Mouse (Mus musculus) neural tube, embryonic 13.5 days (tissue): ENCODE results near the gene Tmc5. TPM values are rescaled to one million over a fixed set of nuclear protein-coding genes. Genes with fewer than 3 reads are reported as not detected.

Source experiments
- ATAC-seq: fragments of 200-750 bp; cut with Nextera tagmentation; 2 replicates; pipeline ENCODE4 v1.8.0; 2017; ENCODE audit warnings: low read depth, mild to moderate bottlenecking, moderate TSS enrichment, moderate library complexity
- H3K27ac ChIP-seq: fragments of 300-500 bp; sonication (generic); replicated peaks from 2 replicates; pipeline ENCODE4 v1.5.1; 2015; ENCODE audit warnings: moderate library complexity, mild to moderate bottlenecking, inconsistent platforms
- H3K27me3 ChIP-seq: fragments of 300-500 bp; sonication (generic); 2 replicates; pipeline ENCODE4 v1.6.1; 2015; ENCODE audit warnings: mild to moderate bottlenecking, inconsistent platforms
- H3K36me3 ChIP-seq: fragments of 300-500 bp; sonication (generic); 2 replicates; pipeline ENCODE4 v1.6.1; 2015; ENCODE audit warnings: mild to moderate bottlenecking, inconsistent platforms
- H3K4me1 ChIP-seq: fragments of 300-500 bp; sonication (generic); replicated peaks from 2 replicates; pipeline ENCODE4 v1.6.1; 2015; ENCODE audit warnings: inconsistent platforms
- H3K4me2 ChIP-seq: fragments of 300-500 bp; sonication (generic); 2 replicates; pipeline ENCODE4 v1.6.1; 2015; ENCODE audit warnings: inconsistent platforms, mild to moderate bottlenecking, moderate library complexity
- H3K4me3 ChIP-seq: fragments of 300-500 bp; sonication (generic); 2 replicates; pipeline ENCODE4 v1.5.1; 2015; ENCODE audit warnings: mild to moderate bottlenecking, inconsistent platforms
- H3K9ac ChIP-seq: fragments of 300-500 bp; sonication (generic); 2 replicates; pipeline ENCODE4 v1.6.1; 2015; ENCODE audit warnings: moderate library complexity, mild to moderate bottlenecking, inconsistent platforms
- H3K9me3 ChIP-seq: fragments of 300-500 bp; sonication (generic); 2 replicates; pipeline ENCODE4 v1.6.1; 2016; ENCODE audit warnings: inconsistent platforms
- WGBS: fragments of 180-500 bp; shearing (Covaris S2); methylation state at CpG from one replicate; pipeline ENCODE4 v1.1.7; 2015; 5-methylcytosine and 5-hydroxymethylcytosine counted together
- polyA plus RNA-seq: library from polyadenylated mRNA; unstranded; fragments of >200 nt; fragmentation: Nextera tagmentation; extraction: Ambion mirVana; gene quantifications from 2 replicates; pipeline ENCODE4 v1.2.1, GENCODE M21; 2015

Gene Tmc5
- polyA plus RNA-seq, 1 experiment from 2014 or later: 0.18 TPM

- H3K4me3 ChIP-seq: peak overlapping the region; percentile 89
- peak overlapping the region; percentile 94 for H3K27ac ChIP-seq
- H3K36me3 ChIP-seq: peaks cover 9% of the 10 kb centered on the region
- WGBS: 75% methylated on average over 9 of the region's 9 CpGs
- no peaks in the 10 kb centered on the region for H3K27me3 ChIP-seq
- peak overlapping the region; percentile 64 for H3K4me2 ChIP-seq
- peaks cover 36% of the 10 kb centered on the region for H3K4me1 ChIP-seq
- no peak for ATAC-seq
- no peaks in the 10 kb centered on the region for H3K9me3 ChIP-seq
- peak overlapping the region; percentile 94 for H3K9ac ChIP-seq
Measured at GRCm38 (mm10) chr7:118704001-118704850, 107.1 kb downstream of the Tmc5 start.

- peak within 1 kb of the TSS; percentile 64 for H3K4me2 ChIP-seq
- peak within 1 kb of the TSS; percentile 89 for H3K4me3 ChIP-seq
- WGBS: under 1% methylated on average over 44 of the region's 66 CpGs
- H3K4me1 ChIP-seq: peaks cover 29% of the 10 kb centered on the region
- H3K27me3 ChIP-seq: no peaks in the 10 kb centered on the region
- ATAC-seq: peak; percentile 94
- peaks cover 9% of the 10 kb centered on the region for H3K36me3 ChIP-seq
- peak within 1 kb of the TSS; percentile 94 for H3K27ac ChIP-seq
- H3K9ac ChIP-seq: peak within 1 kb of the TSS; percentile 94
- no peaks in the 10 kb centered on the region for H3K9me3 ChIP-seq
Measured at GRCm38 (mm10) chr7:118705101-118705961, 108.2 kb downstream of the Tmc5 start, which contains the start of gene Gde1. Gene Gde1, minus strand, starts transcription at chr7:118705778.

DNA sequence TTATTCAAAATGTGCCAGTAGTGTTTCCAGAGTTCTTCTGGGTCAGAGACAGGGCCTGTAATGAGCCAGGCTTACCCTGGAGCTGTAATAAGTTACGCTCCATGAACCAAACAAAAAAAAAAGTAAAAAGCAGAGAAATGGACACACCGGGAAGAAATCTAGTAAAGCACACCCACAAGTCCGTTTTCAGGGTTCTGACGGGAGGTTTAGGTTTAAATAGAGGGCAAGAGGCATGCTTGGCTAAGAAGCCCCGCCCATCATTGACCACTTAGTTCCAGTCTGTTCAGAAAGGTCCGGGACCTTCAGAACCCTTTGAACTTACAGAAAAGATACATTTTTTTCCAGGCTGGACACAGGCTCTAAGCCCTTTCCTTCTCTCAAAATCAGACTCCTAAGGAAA lies 109.0 kb downstream of the Tmc5 start:
- H3K9me3 ChIP-seq: no peaks in the 10 kb centered on the region
- peak overlapping the region; percentile 94 for H3K27ac ChIP-seq
- peaks cover 9% of the 10 kb centered on the region for H3K36me3 ChIP-seq
- H3K9ac ChIP-seq: 0 out of 2 replicates have a peak overlapping the region, but pooled peaks have one; percentile 94
- 38% methylated on average over 6 of the region's 6 CpGs for WGBS
- ATAC-seq: no peak
- peak overlapping the region; percentile 64 for H3K4me2 ChIP-seq
- H3K4me1 ChIP-seq: peaks cover 29% of the 10 kb centered on the region
- H3K27me3 ChIP-seq: no peaks in the 10 kb centered on the region
- peak overlapping the region; percentile 89 for H3K4me3 ChIP-seq

DNA sequence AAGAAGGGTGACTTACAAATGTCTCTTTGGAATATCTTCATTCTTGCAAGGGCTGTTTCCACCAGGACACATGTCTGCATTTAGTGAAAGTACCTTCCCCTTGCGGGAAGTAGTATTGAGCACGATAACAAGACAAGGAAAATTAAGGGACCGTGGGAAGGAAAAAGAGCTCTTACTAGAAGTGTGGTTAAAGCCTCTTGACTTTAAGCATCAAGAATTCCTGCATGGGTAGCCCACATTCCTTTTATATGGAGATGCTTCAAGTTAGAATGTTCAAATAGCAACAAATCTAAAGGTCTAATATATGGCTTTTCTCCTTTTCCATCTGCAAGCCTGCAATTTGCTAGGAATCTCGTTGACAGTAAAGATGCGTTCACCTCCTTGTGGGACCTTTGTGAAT lies 109.4 kb downstream of the Tmc5 start:
- no peak overlapping the region for H3K4me2 ChIP-seq
- WGBS: 88% methylated on average over 5 of the region's 5 CpGs

DNA sequence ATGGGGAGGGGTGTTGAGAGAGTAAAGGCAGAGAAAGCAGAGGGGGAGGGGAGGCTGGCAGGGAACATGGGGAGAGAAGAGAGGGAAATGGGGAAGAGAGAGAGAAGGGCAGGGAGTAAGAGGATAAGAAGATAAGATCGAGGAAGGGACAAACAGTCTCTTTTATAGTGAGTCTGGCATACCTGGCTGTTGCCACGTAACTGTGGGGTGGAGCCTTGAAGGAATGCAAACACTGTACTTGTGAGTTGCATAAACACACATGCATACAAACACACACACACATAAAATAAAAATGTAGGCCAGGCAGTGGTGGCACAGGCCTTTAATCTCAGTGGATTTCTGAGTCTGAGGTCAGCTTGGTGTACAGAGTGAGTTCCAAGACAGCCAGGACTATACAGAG lies 110.1 kb downstream of the Tmc5 start:
- no peak for ATAC-seq
- no peak overlapping the region for H3K4me3 ChIP-seq
- H3K4me1 ChIP-seq: peaks cover 29% of the 10 kb centered on the region
- H3K9ac ChIP-seq: no peak overlapping the region
- H3K4me2 ChIP-seq: no peak overlapping the region
- H3K27me3 ChIP-seq: no peaks in the 10 kb centered on the region
- WGBS: 90% methylated on average over 2 of the region's 2 CpGs
- no peaks in the 10 kb centered on the region for H3K9me3 ChIP-seq
- H3K36me3 ChIP-seq: peaks cover 2% of the 10 kb centered on the region; the same call in 1 of the 2 replicates
- H3K27ac ChIP-seq: no peak overlapping the region

More for the DNA sequence above, 109.4 kb downstream of the Tmc5 start:
- Histone ChIP-seq H3K9ac (no peak overlapping the region), H3K4me1 (peaks cover 29% of the 10 kb centered on the region), H3K9me3 (no peaks in the 10 kb centered on the region), H3K27me3 (no peaks in the 10 kb centered on the region), H3K27ac (no peak overlapping the region), H3K36me3 (peaks cover 9% of the 10 kb centered on the region), H3K4me3 (no peak overlapping the region)
- no peak for ATAC-seq

- peaks cover 29% of the 10 kb centered on the region for H3K4me1 ChIP-seq
- ATAC-seq: no peak
- no peak overlapping the region for H3K9ac ChIP-seq
- 90% methylated on average over 4 of the region's 4 CpGs for WGBS
- H3K27me3 ChIP-seq: no peaks in the 10 kb centered on the region
- no peak overlapping the region for H3K4me2 ChIP-seq
- no peak overlapping the region for H3K27ac ChIP-seq
- H3K36me3 ChIP-seq: no peaks in the 10 kb centered on the region
- no peak overlapping the region for H3K4me3 ChIP-seq
- H3K9me3 ChIP-seq: no peaks in the 10 kb centered on the region
Measured at GRCm38 (mm10) chr7:118708002-118708401, 110.9 kb downstream of the Tmc5 start.

DNA sequence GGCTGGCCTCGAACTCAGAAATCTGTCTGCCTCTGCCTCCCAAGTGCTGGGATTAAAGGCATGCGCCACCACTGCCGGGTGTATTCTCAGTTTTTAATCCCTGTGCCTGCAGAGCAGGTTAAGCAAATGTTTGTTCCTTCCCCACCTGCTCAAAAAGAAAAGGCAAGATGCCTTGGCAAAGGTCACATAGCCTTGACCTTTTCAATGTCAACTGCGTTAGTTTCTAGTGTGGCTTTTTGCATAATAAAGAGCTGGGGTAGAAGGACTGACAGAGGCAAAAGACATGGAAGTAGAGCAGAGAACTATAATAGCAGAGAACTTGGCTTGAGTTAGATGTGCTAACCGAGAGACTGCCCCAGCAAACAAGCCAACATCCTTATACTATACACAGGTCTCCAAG lies 113.7 kb downstream of the Tmc5 start:
- Histone ChIP-seq H3K4me1 (peaks cover 19% of the 10 kb centered on the region), H3K27me3 (no peaks in the 10 kb centered on the region), H3K4me2 (no peak overlapping the region), H3K9ac (no peak overlapping the region), H3K9me3 (no peaks in the 10 kb centered on the region), H3K27ac (no peak overlapping the region), H3K4me3 (no peak overlapping the region), H3K36me3 (peaks cover 5% of the 10 kb centered on the region; the same call in 1 of the 2 replicates)
- 68% methylated on average over 5 of the region's 5 CpGs for WGBS
- no peak for ATAC-seq

DNA sequence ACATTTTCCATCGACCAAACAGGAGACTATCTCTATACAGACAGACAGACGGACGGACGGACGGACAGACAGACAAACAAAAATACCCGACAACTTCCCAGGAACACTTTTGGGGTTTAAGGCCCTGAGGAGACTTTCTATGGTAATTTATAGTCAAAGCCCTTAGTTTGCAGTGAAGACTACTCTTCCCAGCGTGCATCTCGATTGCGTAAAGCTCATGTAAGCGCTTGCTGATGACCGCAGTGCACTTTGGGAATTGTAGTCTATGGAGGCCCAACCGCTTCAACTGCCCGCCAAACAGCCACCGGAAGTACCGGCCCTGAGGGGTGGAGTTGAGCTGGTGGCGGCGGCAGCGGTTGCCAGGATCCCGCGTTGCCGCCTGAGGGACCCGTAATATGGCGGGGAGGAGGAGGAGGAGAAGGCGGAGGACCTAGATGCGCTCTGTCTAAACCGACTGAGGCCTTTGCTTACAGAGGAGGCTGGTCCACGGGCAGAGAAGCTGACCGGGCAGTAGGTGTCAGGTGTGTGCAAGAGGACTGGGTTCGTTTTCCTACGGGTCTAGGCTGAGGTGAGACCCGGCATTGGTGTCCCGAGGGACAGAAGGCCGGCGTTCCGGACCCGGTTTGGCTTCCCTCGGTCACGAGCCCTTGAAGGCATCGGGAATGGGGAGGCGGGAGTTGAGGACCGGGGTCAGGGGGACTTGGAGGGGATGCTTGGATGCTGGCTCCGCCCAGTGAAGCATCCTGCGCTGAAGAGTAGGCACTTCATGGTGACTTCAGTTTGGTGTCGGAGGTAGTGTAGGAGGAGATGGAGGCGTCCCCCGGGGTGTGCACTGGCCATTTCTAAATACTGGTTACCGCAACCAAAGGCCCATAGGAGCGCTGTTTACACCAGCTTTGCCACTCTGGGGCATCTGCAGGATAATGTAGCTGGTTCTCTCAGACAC lies 115.4 kb downstream of the Tmc5 start, which contains the start of gene Ccp110:
Gene Ccp110, plus strand, starts transcription at position 325 of the 946 bp plus-strand sequence.
- Histone ChIP-seq H3K27me3 (no peaks in the 10 kb centered on the region), H3K27ac (peak within 1 kb of the TSS; percentile 87), H3K9me3 (no peaks in the 10 kb centered on the region), H3K4me3 (peak within 1 kb of the TSS; percentile 93), H3K4me2 (peak within 1 kb of the TSS; percentile 63), H3K9ac (peak within 1 kb of the TSS; percentile 86), H3K4me1 (peaks cover 13% of the 10 kb centered on the region), H3K36me3 (peaks cover 9% of the 10 kb centered on the region)
- WGBS: 1% methylated on average over 48 of the region's 48 CpGs
- peak; percentile 97 for ATAC-seq

GRCm38 (mm10) chr7:118714873-118715272 lies 117.8 kb downstream of the Tmc5 start:
- no peaks in the 10 kb centered on the region for H3K9me3 ChIP-seq
- no peak overlapping the region for H3K9ac ChIP-seq
- peaks cover 28% of the 10 kb centered on the region for H3K36me3 ChIP-seq
- no peaks in the 10 kb centered on the region for H3K27me3 ChIP-seq
- no peak for ATAC-seq
- no peak overlapping the region for H3K27ac ChIP-seq
- H3K4me3 ChIP-seq: no peak overlapping the region
- 92% methylated on average over 1 of the region's 1 CpGs for WGBS
- H3K4me1 ChIP-seq: peaks cover 13% of the 10 kb centered on the region
- H3K4me2 ChIP-seq: no peak overlapping the region

DNA sequence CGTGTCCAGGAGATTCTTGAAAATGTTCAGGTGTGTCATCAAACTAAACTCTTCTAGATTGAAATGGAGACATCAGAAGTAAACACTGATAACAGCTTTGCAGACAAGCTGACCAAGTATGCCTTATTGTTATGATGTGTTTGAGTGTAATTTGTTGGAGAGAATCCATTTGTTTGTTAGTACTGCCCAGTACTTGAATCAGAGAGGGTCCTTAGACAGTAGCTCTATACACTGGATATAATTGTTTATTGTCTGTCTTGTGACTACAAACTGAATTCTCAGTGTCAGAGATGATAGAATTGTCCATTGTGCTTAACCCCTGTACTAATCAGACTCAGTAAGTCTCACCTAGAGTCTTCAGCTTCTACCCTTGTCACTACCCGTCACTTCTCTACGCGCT lies 121.0 kb downstream of the Tmc5 start:
- Histone ChIP-seq H3K4me2 (no peak overlapping the region), H3K27me3 (no peaks in the 10 kb centered on the region), H3K9me3 (no peaks in the 10 kb centered on the region), H3K27ac (no peak overlapping the region), H3K36me3 (peaks cover 55% of the 10 kb centered on the region), H3K4me1 (peaks cover 10% of the 10 kb centered on the region), H3K9ac (no peak overlapping the region), H3K4me3 (no peak overlapping the region)
- WGBS: 93% methylated on average over 4 of the region's 4 CpGs
- ATAC-seq: no peak

GRCm38 (mm10) chr7:118723927-118724326 lies 126.8 kb downstream of the Tmc5 start:
- Histone ChIP-seq H3K36me3 (peaks cover 90% of the 10 kb centered on the region), H3K4me3 (no peak overlapping the region), H3K9ac (no peak overlapping the region), H3K4me2 (no peak overlapping the region), H3K9me3 (no peaks in the 10 kb centered on the region), H3K27me3 (no peaks in the 10 kb centered on the region), H3K4me1 (no peaks in the 10 kb centered on the region), H3K27ac (no peak overlapping the region)
- no peak for ATAC-seq
- 92% methylated on average over 9 of the region's 9 CpGs for WGBS
